Mouse (Mus musculus): Measurements from ENCODE around the gene Gm21425. TPM values are rescaled to one million over a fixed set of nuclear protein-coding genes. Genes with fewer than 3 reads are reported as not detected.

Gene Gm21425
- not detected for total RNA-seq (2023)

GRCm38 (mm10) chrY:13161668-13162067 is at the start of gene Gm21425:
Gene Gm21425 (plus strand): TSS chrY:13161968.

GRCm38 (mm10) chrY:13133392-13133791 is 28.4 kb upstream of the Gm21425 start, which contains the start of gene Gm21891:
Gene Gm21891 (minus strand): TSS chrY:13133492.

Other genes starting within 250 kb of the Gm21425 start
- not detected for gene Gm20807, start 119.1 kb upstream of the Gm21425 start, total RNA-seq (2023)
- gene Gm21891, start 28.5 kb upstream of the Gm21425 start, total RNA-seq (2023): not detected
- gene Gm21828, start 62.0 kb downstream of the Gm21425 start, total RNA-seq (2023): not detected
- not detected for gene Gm21440, start 90.4 kb downstream of the Gm21425 start, total RNA-seq (2023)
- gene Gm21454, start 90.5 kb downstream of the Gm21425 start, total RNA-seq (2023): not detected
- gene Gm21725, start 187.1 kb downstream of the Gm21425 start, total RNA-seq (2023): not detected